Mouse (Mus musculus) CH12.LX (cell line): ENCODE measurements around the gene Mpp2. TPM values are rescaled to one million over a fixed set of nuclear protein-coding genes. Genes with fewer than 3 reads are reported as not detected.

Experiments used
- DNase-seq: peaks from one replicate; pipeline ENCODE4 v3.0.0-alpha.2; 2013; ENCODE audit errors: extremely low read depth
- H3K27ac ChIP-seq: 2 replicates; pipeline ENCODE4 v1.5.1; 2012; ENCODE audit warnings: low read depth, mild to moderate bottlenecking, control low read depth, moderate library complexity; ENCODE audit not compliant: insufficient read depth
- H3K27me3 ChIP-seq: replicated peaks from 2 replicates; pipeline ENCODE3; 2012; ENCODE audit warnings: inconsistent platforms
- H3K36me3 ChIP-seq, 2 experiments: replicated peaks in 1 of 2; 2 replicates each; pipeline versions ENCODE3 to v1.6.1; 2012; ENCODE audit warnings: inconsistent platforms in 1 of 2, low read length in 1 of 2, mild to moderate bottlenecking in 1 of 2, mixed read lengths in 1 of 2, moderate library complexity in 1 of 2; ENCODE audit not compliant: control insufficient read depth in 1 of 2, insufficient read depth in 1 of 2
- H3K4me1 ChIP-seq, 2 experiments: 2 replicates each; pipeline ENCODE4 v1.6.1; 2012; ENCODE audit warnings: inconsistent platforms in 1 of 2, moderate library complexity in 1 of 2; ENCODE audit not compliant: insufficient read depth in 2 of 2, control insufficient read depth in 1 of 2
- H3K4me2 ChIP-seq: 2 replicates; pipeline ENCODE4 v1.6.1; 2012; ENCODE audit warnings: low read depth, mild to moderate bottlenecking, control low read depth; ENCODE audit not compliant: poor library complexity, insufficient read depth, severe bottlenecking
- H3K4me3 ChIP-seq, 3 experiments: fragments of 150-350 bp in 1 of 3; sonication (generic) in 1 of 3; replicated peaks in 1 of 3; 2 replicates each; pipeline versions ENCODE3 to v1.5.1; 2011 to 2012; ENCODE audit warnings: low read depth in 2 of 3, low read length in 2 of 3, mild to moderate bottlenecking in 2 of 3, moderate library complexity in 2 of 3, control low read depth in 1 of 3, improper control_type of control experiment in 1 of 3, inconsistent platforms in 1 of 3, mixed read lengths in 1 of 3; ENCODE audit not compliant: poor library complexity in 1 of 3
- H3K79me2 ChIP-seq: replicated peaks from 2 replicates; pipeline ENCODE4 v1.6.1; 2012; ENCODE audit warnings: mild to moderate bottlenecking, moderate library complexity; ENCODE audit not compliant: control insufficient read depth, poor library complexity, insufficient read depth, severe bottlenecking; ENCODE audit errors: extremely low read depth
- H3K9ac ChIP-seq: 2 replicates; pipeline ENCODE4 v1.6.1; 2012; ENCODE audit warnings: low read depth, mild to moderate bottlenecking, control low read depth, moderate library complexity; ENCODE audit not compliant: insufficient read depth
- H3K9me3 ChIP-seq: replicated peaks from 2 replicates; pipeline ENCODE3; 2012; ENCODE audit warnings: low read length, inconsistent platforms, mixed read lengths
- CHD2 ChIP-seq: IDR thresholded peaks from 2 replicates; pipeline ENCODE4 v1.6.1; 2011; ENCODE audit warnings: low read length, improper control_type of control experiment
- E2F4 ChIP-seq: IDR thresholded peaks from 2 replicates; pipeline ENCODE4 v1.6.1; 2011; ENCODE audit warnings: low read depth, low read length, improper control_type of control experiment; ENCODE audit not compliant: insufficient replicate concordance
- GABPA ChIP-seq: IDR thresholded peaks from 2 replicates; pipeline ENCODE4 v1.6.1; 2012; ENCODE audit warnings: low read depth, low read length, improper control_type of control experiment, inconsistent platforms; ENCODE audit not compliant: insufficient replicate concordance
- HCFC1 ChIP-seq: IDR thresholded peaks from 2 replicates; pipeline ENCODE4 v1.6.1; 2012; ENCODE audit warnings: low read depth, mild to moderate bottlenecking, inconsistent platforms, low read length, improper control_type of control experiment
- JUND ChIP-seq: conservative IDR thresholded peaks from 2 replicates; pipeline ENCODE4 v1.6.1; 2011; ENCODE audit warnings: low read depth, low read length, improper control_type of control experiment
- MAFK ChIP-seq: IDR thresholded peaks from 2 replicates; pipeline ENCODE4 v1.6.1; 2011; ENCODE audit warnings: low read length, improper control_type of control experiment; ENCODE audit not compliant: insufficient replicate concordance
- MAX ChIP-seq: IDR thresholded peaks from 2 replicates; pipeline ENCODE4 v1.6.1; 2011; ENCODE audit warnings: low read length, improper control_type of control experiment
- MAZ ChIP-seq: IDR thresholded peaks from 2 replicates; pipeline ENCODE4 v1.6.1; 2012; ENCODE audit warnings: low read depth, mild to moderate bottlenecking, inconsistent platforms, low read length, improper control_type of control experiment, moderate library complexity
- MEF2A ChIP-seq: IDR thresholded peaks from 2 replicates; pipeline ENCODE4 v1.6.1; 2014; ENCODE audit warnings: low read depth, mild to moderate bottlenecking, inconsistent platforms, low read length, improper control_type of control experiment, borderline replicate concordance
- MXI1 ChIP-seq: IDR thresholded peaks from 2 replicates; pipeline ENCODE4 v1.6.1; 2011; ENCODE audit warnings: mild to moderate bottlenecking, low read depth, low read length, improper control_type of control experiment
- NELFE ChIP-seq: IDR thresholded peaks from 2 replicates; pipeline ENCODE4 v1.6.1; 2011; ENCODE audit warnings: low read depth, low read length, improper control_type of control experiment
- PAX5 ChIP-seq: IDR thresholded peaks from 2 replicates; pipeline ENCODE4 v1.6.1; 2012; ENCODE audit warnings: low read length, inconsistent platforms, mixed read lengths
- POLR2A ChIP-seq: IDR thresholded peaks from 2 replicates; pipeline ENCODE4 v1.6.1; 2011; ENCODE audit warnings: low read depth, mild to moderate bottlenecking, improper control_type of control experiment, low read length
- POLR2AphosphoS2 ChIP-seq: IDR thresholded peaks from 2 replicates; pipeline ENCODE4 v1.6.1; 2011; ENCODE audit warnings: low read depth, low read length, improper control_type of control experiment
- SMC3 ChIP-seq: IDR thresholded peaks from 2 replicates; pipeline ENCODE4 v1.6.1; 2011; ENCODE audit warnings: low read depth, low read length, improper control_type of control experiment
- TBP ChIP-seq: conservative IDR thresholded peaks from 2 replicates; pipeline ENCODE4 v1.6.1; 2011; ENCODE audit warnings: low read depth, low read length, improper control_type of control experiment
- TCF12 ChIP-seq: IDR thresholded peaks from 2 replicates; pipeline ENCODE4 v1.6.1; 2014; ENCODE audit warnings: low read depth, mild to moderate bottlenecking, inconsistent platforms, low read length, improper control_type of control experiment
- UBTF ChIP-seq: IDR thresholded peaks from 2 replicates; pipeline ENCODE4 v1.6.1; 2012; ENCODE audit warnings: low read depth, mild to moderate bottlenecking, inconsistent platforms, low read length, improper control_type of control experiment, moderate library complexity
- USF1 ChIP-seq: IDR thresholded peaks from 2 replicates; pipeline ENCODE4 v1.6.1; 2014; ENCODE audit warnings: low read depth, mild to moderate bottlenecking, inconsistent platforms, low read length, improper control_type of control experiment
- USF2 ChIP-seq: conservative IDR thresholded peaks from 2 replicates; pipeline ENCODE4 v1.6.1; 2011; ENCODE audit warnings: low read depth, low read length, improper control_type of control experiment
- ZKSCAN1 ChIP-seq: IDR thresholded peaks from 2 replicates; pipeline ENCODE4 v1.6.1; 2012; ENCODE audit warnings: low read depth, inconsistent platforms, low read length, improper control_type of control experiment, borderline replicate concordance
- ZMIZ1 ChIP-seq: IDR thresholded peaks from 2 replicates; pipeline ENCODE4 v1.6.1; 2012; ENCODE audit warnings: low read depth, mild to moderate bottlenecking, inconsistent platforms, low read length, improper control_type of control experiment
- ZNF384 ChIP-seq: IDR thresholded peaks from 2 replicates; pipeline ENCODE4 v1.6.1; 2012; ENCODE audit warnings: low read depth, low read length, improper control_type of control experiment, inconsistent platforms
- dilution Hi-C: fragments of 300-500 bp; cut with MboI; formaldehyde crosslinking; loops from 2 replicates; pipeline ENCODE4 v1.14.3; 2020; ENCODE audit warnings: low sequenced_read_pairs; ENCODE audit not compliant: extremely low pct_unique_long_range_greater_than_20kb, extremely low pct_ligation_motif_present
- in situ Hi-C: fragments of 300-500 bp; cut with MboI; formaldehyde crosslinking; loops from 3 replicates; pipeline ENCODE4 v1.14.3; 2019; ENCODE audit warnings: low sequenced_read_pairs, low pct_ligation_motif_present, low pct_unique_long_range_greater_than_20kb, mixed read lengths
- polyA plus RNA-seq: library from polyadenylated mRNA; unstranded; fragments of >175 nt; gene quantifications from 2 replicates; pipeline ENCODE4 v1.2.1, GENCODE M21; 2012; ENCODE audit warnings: low read depth; ENCODE audit not compliant: insufficient read length
- total RNA-seq, 2 experiments: library from RNA; depleted of rRNA; stranded (reverse); fragments of 300-350 nt in 1 of 2; fragments of >200 nt in 1 of 2; gene quantifications; 2 replicates each; pipeline ENCODE4 v1.2.3; 2012 to 2014

Gene Mpp2
- total and polyA plus RNA-seq, 3 experiments = 0.35 to 3.1 (median 0.83) TPM

DNA sequence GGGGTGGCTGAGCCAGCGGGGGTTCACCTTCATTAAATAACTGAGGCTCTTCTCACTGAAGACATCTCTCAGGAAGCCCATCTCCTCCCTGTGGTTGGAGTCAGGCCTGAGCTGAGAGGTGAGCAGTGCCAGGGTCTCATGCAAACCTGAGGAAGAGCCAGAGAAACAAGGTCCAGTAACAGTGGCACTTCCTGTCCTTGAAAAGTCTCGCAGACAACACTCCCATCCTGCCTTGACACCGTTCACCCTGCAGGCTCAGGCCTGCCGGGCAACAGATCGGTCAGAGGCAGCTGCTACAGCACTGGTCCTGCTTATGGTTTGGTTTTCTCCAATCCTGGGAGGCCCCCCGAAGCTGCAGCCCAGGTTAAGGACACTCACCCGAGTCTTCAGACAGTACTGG, 63.0 kb downstream of the Mpp2 start:
- dilution Hi-C loops = no loop called here
- Histone ChIP-seq H3K4me2 (no peak overlapping the region), H3K27ac (no peak overlapping the region), H3K4me3 (no peak overlapping the region), H3K9me3 (no peaks in the 10 kb centered on the region), H3K4me1 (peaks cover 0 to 2% of the 10 kb centered on the region in 2 experiments; a peak in 2 of 4 replicates), H3K79me2 (no peaks in the 10 kb centered on the region), H3K36me3 (no peaks in the 10 kb centered on the region), H3K9ac (no peak overlapping the region), H3K27me3 (peaks cover 85% of the 10 kb centered on the region)
- no peak for DNase-seq
- in situ Hi-C loops = no loop called here
- TF ChIP-seq GABPA = no peak
- no peak for TF ChIP-seq UBTF
- no peak for TF ChIP-seq JUND
- no peak for TF ChIP-seq USF2
- no peak for TF ChIP-seq E2F4
- TF ChIP-seq MXI1 = no peak

DNA sequence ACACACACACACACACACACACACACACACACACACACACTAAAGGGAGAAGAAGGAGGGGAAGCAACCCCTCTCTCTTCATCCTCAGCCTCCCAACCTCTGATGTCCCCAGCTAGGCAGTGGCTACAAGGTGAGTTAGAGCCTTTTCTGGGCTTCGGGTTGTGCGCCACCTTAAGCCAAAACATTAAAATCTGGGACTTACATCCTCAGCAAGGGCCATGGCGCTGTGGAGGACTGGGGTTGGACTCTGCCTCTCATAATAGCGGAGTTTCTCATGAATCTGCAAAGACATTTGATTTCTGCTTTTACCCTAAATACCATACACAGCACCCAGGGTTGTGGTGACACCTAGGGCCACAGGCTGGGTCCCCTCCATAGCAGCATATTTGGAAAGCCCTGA, 63.4 kb downstream of the Mpp2 start:
- Histone ChIP-seq H3K4me2 (no peak overlapping the region), H3K27ac (no peak overlapping the region), H3K27me3 (peaks cover 85% of the 10 kb centered on the region), H3K9me3 (no peaks in the 10 kb centered on the region), H3K4me3 (no peak overlapping the region), H3K9ac (no peak overlapping the region), H3K79me2 (no peaks in the 10 kb centered on the region)
- dilution Hi-C loops = no loop called here
- DNase-seq = no peak
- TF ChIP-seq HCFC1 = no peak
- TF ChIP-seq POLR2A = no peak
- no peak for TF ChIP-seq CHD2
- no peak for TF ChIP-seq TBP
- TF ChIP-seq JUND = no peak
- no peak for TF ChIP-seq ZNF384
- no peak for TF ChIP-seq NELFE
- TF ChIP-seq PAX5 = no peak
- no peak for TF ChIP-seq ZMIZ1
- TF ChIP-seq MAFK = no peak
- no peak for TF ChIP-seq POLR2AphosphoS2
- TF ChIP-seq MAZ = no peak
- no peak for TF ChIP-seq E2F4
- no peak for TF ChIP-seq MEF2A
- TF ChIP-seq ZKSCAN1 = no peak
- no peak for TF ChIP-seq TCF12
- TF ChIP-seq USF1 = no peak
- no peak for TF ChIP-seq MAX
- no peak for TF ChIP-seq SMC3
- TF ChIP-seq GABPA = no peak
- TF ChIP-seq, all 38 proteins: peak for 0
- no peaks in the 10 kb centered on the region for H3K36me3 ChIP-seq
- H3K4me1 ChIP-seq = peaks cover 0 to 2% of the 10 kb centered on the region in 2 experiments; a peak in 2 of 4 replicates
- in situ Hi-C loops = no loop called here
